Mouse (Mus musculus) neural tube, embryonic 13.5 days (tissue): ENCODE measurements around the gene Copz1. TPM values are rescaled to one million over a fixed set of nuclear protein-coding genes. Genes with fewer than 3 reads are reported as not detected.
A peak's percentile ranks its signal among the peaks of the same experiment; 100 is the strongest.

Experiments used
- microRNA counts: library from miRNA; unstranded; fragments of <30 nt; microRNA quantifications from one replicate; lab custom pipeline; 2016
- microRNA-seq: library from miRNA; unstranded; fragments of <30 nt; microRNA quantifications from one replicate; pipeline ENCODE4, GENCODE M21; 2016
- polyA plus RNA-seq: library from polyadenylated mRNA; unstranded; fragments of >200 nt; fragmentation: Nextera tagmentation; extraction: Ambion mirVana; gene quantifications from 2 replicates; pipeline ENCODE4 v1.2.1, GENCODE M21; 2015

Gene Copz1
- polyA plus RNA-seq, 1 experiment from 2014 or later: 224 TPM

MicroRNAs encoded within 50 kb of the gene (microRNA counts, 519-probe panel; counts per million panel counts)
- microRNA mmu-miR-148b (lab: Ali Mortazavi, UCI): 4,176 counts per million, percentile 71 among the panel's probes with 10 or more counts

Small RNA genes within 50 kb of the gene (microRNA-seq; reads per million reads assigned to microRNA genes)
- 108 reads per million, percentile 56 among the genes with 10 or more reads in this experiment for gene Mir148b

Other genes starting within 250 kb of the Copz1 start
- gene Smug1, start 105.6 kb upstream of the Copz1 start, polyA plus RNA-seq: 36.1 and 41.0 TPM in 2 replicates
- 104 and 116 TPM in 2 replicates for gene Cbx5, start 32.9 kb upstream of the Copz1 start, polyA plus RNA-seq
- gene Hnrnpa1, start 32.3 kb upstream of the Copz1 start, polyA plus RNA-seq: 784 and 805 TPM in 2 replicates
- 1.3 and 1.9 TPM in 2 replicates for gene Nfe2, start 14.3 kb upstream of the Copz1 start, polyA plus RNA-seq
- gene Gpr84, start 37.9 kb downstream of the Copz1 start, polyA plus RNA-seq: 0.57 and 0.62 TPM in 2 replicates
- 17.1 and 18.4 TPM in 2 replicates for gene Zfp385a, start 67.4 kb downstream of the Copz1 start, polyA plus RNA-seq
- gene Itga5, start 94.0 kb downstream of the Copz1 start, polyA plus RNA-seq: 9.2 and 11.6 TPM in 2 replicates
- gene Gtsf1, start 157.8 kb downstream of the Copz1 start, polyA plus RNA-seq: not detected in 2 replicates
- not detected in 2 replicates for gene Gtsf2, start 175.8 kb downstream of the Copz1 start, polyA plus RNA-seq
- gene Nckap1l, start 181.1 kb downstream of the Copz1 start, polyA plus RNA-seq: 2.2 and 2.6 TPM in 2 replicates
- gene Pde1b, start 230.3 kb downstream of the Copz1 start, polyA plus RNA-seq: 83.3 and 88.7 TPM in 2 replicates